Mouse (Mus musculus) heart, adult 2 months (tissue): Measurements from ENCODE around the gene Pdss2.

Source experiments
- CTCF ChIP-seq: fragments of 200-600 bp; IDR thresholded peaks from 2 replicates; pipeline ENCODE4 v1.8.1; 2022; ENCODE audit warnings: antibody characterized with exemption, mild to moderate bottlenecking, moderate library complexity
- POLR2A ChIP-seq: fragments of 200-500 bp; IDR thresholded peaks from 2 replicates; pipeline ENCODE4 v1.6.1; 2011; ENCODE audit warnings: mild to moderate bottlenecking, low read depth, low read length, control low read depth; ENCODE audit not compliant: insufficient read depth

- TF ChIP-seq CTCF (no peak), POLR2A (no peak)
These were observed 267.9 kb downstream of the Pdss2 start for GRCm38 (mm10) chr10:43489139-43489538.
